Mouse (Mus musculus) A20 (cell line): ENCODE measurements around the gene Olfr815.
"Not testable (repeated sequence)": the region's sequence is repeated elsewhere in the genome, so short reads cannot be mapped to it uniquely, and the experiment has no call there.

ENCODE experiments used
- DNase-seq: peaks from one replicate; pipeline ENCODE4 v3.0.0-alpha.2; 2011; ENCODE audit warnings: low read depth, low spot score

Gene Olfr815

GRCm38 (mm10) chr10:129905767-129906166 is at the start of gene Olfr815:
Gene Olfr815 (minus strand): TSS chr10:129905867.
- not testable (repeated sequence) for DNase-seq

GRCm38 (mm10) chr10:129949000-129949399 is 43.3 kb upstream of the Olfr815 start, which contains the start of gene Olfr818:
Gene Olfr818 (minus strand): TSS chr10:129949100.
- DNase-seq = no peak

- DNase-seq = no peak
Observed at GRCm38 (mm10) chr10:129915497-129915896, 9.8 kb upstream of the Olfr815 start, which contains the start of gene Olfr816. Gene Olfr816 (minus strand): TSS chr10:129915597.

GRCm38 (mm10) chr10:129885934-129886333 is 19.7 kb downstream of the Olfr815 start:
- no peak for DNase-seq

- DNase-seq = not testable (repeated sequence)
Observed at GRCm38 (mm10) chr10:129885496-129885895, 20.2 kb downstream of the Olfr815 start.

GRCm38 (mm10) chr10:129879751-129880150 is 25.9 kb downstream of the Olfr815 start, which contains the start of gene Olfr814:
Gene Olfr814 (minus strand): TSS chr10:129879851.
- DNase-seq = not testable (repeated sequence)

GRCm38 (mm10) chr10:129855067-129855466 is 50.6 kb downstream of the Olfr815 start, which contains the start of gene Olfr813:
Gene Olfr813 (plus strand): TSS chr10:129855367.
- no peak for DNase-seq
